Mouse (Mus musculus): ENCODE data around the gene Litaf.
A peak's percentile ranks its signal among the peaks of the same experiment; 100 is the strongest.
"Not testable (repeated sequence)": the region's sequence is repeated elsewhere in the genome, so short reads cannot be mapped to it uniquely, and the experiment has no call there.

The Litaf gene

DNA sequence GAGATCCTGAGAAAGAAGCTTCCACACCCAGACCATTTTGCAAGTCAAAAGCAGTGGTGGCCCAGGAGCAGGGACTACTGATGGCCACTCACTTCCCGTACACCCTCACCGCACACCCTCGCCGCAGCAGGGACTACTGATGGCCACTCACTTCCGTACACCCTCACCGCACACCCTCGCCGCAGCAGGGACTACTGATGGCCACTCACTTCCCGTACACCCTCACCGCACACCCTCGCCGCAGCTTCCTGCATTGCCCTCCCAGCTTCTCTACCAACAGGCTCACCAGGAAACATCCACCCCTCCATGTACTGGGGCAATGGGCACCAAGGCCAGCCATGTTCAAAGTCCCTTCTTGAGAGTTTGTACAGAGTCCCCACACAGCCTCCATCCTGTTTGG lies 107.7 kb downstream of the Litaf start:
- DNase-seq (ENCODE audit: low read depth, low spot score), result not testable (repeated sequence)

DNA sequence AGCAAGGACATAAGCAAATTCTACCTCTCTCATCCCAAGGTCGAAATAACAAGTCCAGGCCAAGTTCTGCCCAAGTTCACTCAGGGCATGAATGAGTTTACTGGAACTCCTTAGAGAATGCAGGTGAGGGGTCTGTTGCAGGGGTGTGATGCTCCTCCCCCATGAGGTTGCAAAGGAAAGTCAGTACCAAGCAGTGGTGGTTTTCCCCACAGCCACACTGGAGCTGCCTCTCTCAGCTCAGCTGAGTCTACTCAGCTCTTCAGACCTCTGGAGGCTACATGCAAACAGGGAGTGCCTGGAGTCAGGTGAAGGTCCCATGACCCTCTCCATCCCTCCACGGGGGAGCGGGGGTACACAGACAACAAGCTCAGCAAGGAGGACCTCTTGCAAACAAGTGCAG lies 108.2 kb downstream of the Litaf start:
- no peak for DNase-seq (ENCODE audit: low read depth, low spot score)

DNA sequence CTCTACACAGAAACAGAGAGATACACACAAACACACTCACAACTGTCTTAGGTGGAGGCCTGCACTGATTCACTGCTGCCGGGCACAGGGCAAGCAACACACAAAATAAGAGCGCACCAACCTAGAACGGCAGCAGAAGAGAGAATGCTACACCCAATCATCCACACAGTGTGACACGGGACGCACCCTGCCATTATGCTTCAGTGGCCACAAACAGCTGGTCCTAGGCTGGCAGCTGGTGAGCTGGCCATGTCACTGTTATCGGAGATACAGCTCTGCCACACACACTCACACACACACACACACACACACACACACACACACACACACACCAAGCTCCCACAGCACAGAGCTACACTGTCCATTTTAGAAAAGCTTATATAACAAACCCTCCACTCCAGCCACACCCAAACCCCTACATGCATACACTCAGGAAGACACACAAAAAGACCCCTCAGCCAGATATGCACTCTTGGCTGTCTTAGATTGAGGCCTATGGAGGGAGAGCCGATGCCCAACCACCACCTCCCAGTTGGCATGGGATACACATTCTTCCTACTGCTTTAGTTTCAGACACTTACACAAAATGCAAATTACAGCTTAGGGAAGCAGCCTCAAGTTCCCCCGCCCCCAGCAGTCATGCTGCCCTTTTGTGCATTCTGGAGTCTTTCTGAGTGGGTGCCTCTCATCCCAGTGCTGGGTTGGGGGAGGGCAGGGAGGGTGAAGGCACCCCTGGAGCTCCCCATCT lies 108.8 kb downstream of the Litaf start:
- peak; percentile 73 for DNase-seq (ENCODE audit: low read depth, low spot score)

DNA sequence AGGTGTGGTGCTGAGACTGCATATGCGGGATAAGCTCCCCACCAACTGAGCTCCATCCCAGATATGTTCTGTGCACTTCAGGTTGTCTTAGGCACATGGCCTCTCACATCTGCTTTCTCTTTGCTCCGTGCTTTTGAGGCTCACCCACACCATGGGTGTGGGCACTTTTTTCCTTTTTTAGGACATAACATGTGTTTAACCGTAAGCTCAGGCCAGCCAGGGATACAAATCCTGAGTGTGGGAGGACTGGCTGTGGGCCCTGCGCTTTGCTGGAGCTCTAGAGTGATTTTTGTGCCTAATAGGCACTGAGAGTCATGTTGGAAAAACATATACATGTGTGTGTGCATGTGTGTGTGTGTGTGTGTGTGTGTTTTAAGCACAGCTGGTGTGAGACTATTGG lies 110.9 kb downstream of the Litaf start:
- peak; percentile 77 for DNase-seq (ENCODE audit: low read depth, low spot score)

DNA sequence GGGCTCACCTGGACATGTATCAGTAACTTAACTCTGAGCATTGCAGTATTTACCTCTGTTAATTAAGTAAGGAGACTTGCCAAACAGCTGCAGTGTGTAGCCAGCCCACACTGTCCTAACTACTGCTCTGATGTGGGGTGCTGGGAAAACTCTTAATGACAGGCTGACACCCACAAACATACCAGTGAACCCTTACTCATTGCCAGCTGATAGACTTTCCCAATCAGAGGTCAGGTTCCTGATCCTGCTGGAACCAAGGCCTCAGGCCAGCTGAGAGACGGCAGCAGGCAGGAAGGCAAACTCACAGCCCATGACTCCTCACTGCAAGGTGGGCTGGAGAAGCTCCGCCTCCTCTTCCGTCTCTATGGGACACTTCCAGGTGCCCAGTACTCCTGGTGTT lies 113.1 kb downstream of the Litaf start:
- DNase-seq (ENCODE audit: low read depth, low spot score), result no peak

DNA sequence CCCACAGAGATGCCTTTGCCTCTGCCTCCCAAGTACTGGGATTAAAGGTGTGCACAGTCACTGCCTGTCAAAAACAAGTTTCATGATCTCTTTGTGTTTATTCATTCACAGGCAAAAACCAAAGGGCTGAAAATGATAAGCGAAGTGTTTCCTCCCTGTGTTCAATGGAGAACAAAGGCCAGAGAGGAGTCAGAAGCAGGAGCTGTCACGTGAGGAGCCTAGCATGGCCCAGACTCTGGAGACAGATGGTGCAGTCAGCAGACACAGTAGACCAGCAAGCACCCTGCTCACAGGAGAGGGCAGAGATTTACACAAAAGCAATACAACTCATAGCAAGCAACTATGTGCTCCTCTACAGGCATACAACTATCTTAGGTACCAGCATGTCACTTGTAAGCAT lies 113.9 kb downstream of the Litaf start:
- no peak for DNase-seq (ENCODE audit: low read depth, low spot score)

DNA sequence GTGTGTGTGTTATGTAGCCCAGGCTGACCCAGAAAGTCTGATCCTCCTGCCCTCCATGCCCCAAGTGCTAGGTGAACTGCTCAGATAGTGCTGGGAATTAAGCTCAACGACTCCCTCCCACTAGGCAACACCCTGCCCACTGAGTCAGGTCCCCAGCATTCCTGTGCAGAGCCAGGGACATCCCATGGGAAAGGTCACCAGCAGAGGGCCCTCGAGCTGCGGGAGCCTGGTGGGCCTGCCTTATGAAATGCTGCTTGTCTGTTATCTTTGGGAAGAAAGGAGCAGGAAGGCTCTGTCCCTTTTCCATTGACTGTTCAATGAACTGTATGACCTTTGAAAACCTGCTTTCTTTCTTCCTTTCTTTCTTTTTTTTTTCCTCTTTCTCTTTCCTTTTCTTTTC lies 114.4 kb downstream of the Litaf start:
- DNase-seq (ENCODE audit: low read depth, low spot score), result no peak

DNA sequence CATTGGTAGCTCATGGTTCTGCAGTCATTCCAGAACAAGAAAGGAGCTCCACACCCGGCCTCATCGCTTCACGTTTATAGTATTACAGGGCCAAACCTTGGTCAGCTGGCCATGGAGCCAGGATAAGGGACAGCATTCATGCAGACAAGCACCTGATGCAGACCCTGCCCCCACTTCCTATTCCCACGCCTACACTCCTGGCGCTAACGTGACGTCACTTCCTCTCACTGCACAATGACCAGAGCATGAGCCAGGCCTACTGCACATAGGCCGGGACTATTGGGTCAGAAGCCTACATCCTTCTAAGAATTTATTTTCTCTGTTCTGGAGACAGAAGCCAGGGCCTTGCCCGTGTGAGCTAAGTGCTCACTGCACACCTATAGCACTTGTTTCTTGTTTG lies 115.4 kb downstream of the Litaf start:
- DNase-seq (ENCODE audit: low read depth, low spot score), result no peak

DNA sequence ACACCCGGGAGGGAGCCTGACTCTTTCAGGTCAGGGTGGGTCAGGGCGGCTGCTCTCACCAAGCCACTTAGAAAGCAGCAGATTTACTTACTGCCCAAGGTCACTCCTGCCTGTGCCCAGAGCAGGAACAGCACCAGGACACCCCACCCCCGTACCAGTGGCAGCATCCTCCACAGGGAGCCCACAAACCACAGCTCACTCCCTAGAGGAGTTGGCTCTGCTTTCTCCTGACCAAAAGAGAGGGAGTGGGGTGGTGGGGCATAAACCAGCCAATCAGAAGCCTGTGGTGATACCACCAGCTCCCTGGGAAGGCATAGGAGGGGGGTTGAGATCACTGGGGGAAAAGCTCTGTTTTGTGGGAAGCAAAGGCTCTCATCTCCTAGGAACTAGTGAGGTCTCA lies 118.2 kb downstream of the Litaf start:
- no peak for DNase-seq (ENCODE audit: low read depth, low spot score)

DNA sequence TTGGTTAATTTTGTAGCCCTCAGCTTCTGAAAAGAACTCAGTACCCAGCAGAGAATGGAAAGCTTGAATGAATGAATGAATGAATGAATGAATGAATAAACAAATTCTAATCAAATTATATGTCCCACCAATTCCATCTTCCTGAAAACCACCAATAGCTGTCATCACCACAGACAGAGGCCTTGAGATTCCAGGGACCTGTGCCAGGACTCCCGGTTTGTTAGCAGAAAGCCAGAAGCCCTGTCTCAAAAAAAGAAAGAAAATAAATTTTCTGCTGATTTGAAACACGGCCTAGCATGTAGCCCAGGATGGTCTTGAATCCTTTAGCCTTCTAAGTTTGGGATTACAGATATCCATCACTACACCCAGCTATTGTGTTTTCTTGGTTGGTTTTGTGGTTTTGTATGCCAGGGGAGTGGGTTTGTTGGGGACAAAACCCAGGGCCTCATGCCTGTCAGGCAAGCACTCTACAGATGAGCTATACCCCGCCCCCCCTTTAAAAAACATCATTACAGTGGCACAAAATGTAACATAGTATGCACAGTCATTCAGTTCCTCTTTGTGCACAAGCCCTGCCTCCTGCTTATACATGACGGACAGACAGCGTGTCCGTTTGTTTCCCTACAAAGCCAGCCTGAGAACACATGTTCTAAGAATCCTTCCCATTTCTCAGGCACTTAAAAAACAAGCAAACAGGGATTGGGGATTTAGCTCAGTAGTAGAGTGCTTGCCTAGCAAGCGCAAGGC lies 120.4 kb downstream of the Litaf start:
- no peak for DNase-seq (ENCODE audit: low read depth, low spot score)

DNA sequence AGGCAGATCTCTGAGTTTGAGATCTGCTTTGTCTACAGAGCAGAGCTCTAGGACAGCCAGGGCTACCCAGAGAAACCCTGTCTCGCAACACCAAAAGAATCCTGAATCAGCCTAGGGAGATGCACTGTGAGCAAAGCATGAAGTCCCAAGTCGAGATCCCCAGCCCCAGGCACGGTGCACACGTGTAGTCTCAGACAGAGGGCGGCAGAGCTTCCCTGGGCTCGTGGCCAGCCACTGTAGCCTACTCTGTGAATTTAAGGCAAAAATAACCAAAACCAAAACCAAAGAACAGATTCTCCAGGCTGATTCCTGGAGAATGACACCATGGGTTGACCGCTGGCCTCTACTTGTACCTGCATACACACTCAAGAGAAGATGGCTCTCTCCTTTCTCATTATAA lies 121.4 kb downstream of the Litaf start:
- DNase-seq (ENCODE audit: low read depth, low spot score), result no peak

DNA sequence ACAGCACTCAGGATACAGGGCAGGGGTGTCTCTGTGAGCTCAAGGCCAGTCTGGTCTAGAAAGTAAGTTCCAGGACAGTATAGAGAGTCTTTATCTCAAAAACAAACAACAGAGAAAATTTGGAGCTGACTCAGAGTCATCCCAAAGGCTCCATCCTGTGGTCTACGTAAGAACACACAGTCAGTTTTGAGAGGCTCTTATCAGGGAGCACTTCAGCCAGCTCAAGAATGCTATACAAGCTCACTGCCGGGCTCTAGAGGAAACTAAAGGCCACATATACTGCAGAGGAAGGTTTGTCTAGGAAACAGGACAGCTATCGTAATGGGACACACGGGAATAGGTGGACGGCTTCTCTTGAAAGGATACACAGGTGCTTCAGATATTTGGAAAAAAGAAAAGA lies 122.7 kb downstream of the Litaf start:
- no peak for DNase-seq (ENCODE audit: low read depth, low spot score)

DNA sequence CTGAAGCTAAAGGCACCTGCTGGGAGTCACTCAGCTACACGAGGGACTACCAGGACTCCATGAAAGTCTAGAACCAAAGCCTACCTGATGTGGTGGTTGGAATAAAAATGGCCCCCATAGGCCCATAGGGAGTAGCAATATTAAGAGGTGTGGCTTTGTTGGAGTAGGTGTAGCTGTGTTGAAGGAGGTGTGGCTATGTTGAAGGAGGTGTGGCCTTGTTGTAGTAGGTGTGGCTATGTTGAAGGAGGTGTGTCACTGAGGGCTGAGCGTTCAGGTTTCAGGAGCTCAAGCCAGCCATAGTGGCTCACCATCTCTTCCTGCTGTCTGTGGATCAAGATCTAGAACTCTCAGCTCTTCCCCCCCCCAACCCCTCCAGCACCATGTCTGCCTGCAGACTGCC lies 125.3 kb downstream of the Litaf start:
- DNase-seq (ENCODE audit: low read depth, low spot score), result no peak

DNA sequence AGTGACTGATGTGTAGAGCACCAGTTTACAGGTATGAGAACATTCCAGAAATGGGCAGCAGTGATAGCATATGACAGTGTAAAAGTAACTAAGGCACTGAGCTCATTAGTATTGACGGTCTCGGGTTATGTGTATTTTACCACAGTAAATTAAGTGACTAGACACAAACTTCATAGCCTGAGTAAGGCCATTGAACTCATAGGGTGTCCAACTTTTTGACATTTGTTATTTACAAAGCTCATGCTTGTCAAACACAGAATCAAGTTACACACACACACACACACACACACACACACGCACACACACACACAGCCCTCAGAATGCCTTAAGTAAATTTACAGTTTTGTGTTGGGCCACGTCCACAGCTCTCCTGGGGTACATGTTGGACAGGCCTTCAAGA lies 126.0 kb downstream of the Litaf start:
- no peak for DNase-seq (ENCODE audit: low read depth, low spot score)

DNA sequence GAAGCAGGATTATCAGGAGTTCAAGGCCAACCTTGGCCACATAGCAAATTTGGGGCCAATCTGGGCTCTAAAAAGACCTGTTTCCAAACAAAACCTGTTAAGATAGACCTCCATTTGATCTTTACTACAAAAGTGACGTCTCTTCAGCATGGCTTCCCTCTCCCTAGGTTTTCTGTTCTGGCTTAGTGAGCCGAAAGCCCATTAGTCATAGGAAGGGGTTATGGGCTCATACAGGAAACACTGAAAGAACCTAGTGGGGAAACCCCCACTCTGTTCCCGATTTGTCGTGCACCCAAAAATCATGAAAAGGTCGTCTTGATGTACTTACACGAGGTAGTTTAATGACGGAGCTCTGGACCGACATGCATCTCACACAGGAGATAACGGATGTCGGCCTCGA lies 128.5 kb downstream of the Litaf start:
- DNase-seq (ENCODE audit: low read depth, low spot score), result no peak

DNA sequence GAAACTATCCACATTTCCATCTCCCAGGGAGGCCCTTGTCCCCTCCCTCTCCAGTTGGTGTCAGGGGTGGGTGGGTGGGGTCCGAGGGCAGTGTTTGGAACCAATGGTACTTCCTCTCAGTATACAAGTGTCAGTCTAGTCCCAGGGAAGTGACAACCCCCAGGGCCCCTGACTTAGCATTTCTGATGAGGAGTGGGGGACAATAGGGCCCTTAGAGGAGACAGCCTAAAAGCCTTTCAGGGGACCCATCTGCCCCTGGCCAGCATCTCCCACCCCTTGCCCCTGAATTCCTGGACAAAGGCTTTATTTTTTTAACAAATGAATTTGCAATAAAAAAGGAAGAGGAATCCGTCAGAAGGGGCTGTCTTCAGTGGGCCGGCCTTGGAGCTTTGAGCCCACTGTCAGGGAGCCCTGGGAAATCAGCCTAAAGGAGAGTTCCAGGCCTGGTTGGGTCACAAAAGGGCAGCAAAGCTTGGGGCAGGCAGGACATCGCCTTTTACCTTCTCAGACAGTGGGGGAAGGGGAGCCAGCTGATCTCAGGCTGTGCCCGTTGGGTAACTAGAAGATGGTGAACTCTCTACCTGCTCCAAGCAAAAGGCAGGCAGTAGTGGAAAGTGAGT lies 129.1 kb downstream of the Litaf start:
- DNase-seq (ENCODE audit: low read depth, low spot score), result no peak

DNA sequence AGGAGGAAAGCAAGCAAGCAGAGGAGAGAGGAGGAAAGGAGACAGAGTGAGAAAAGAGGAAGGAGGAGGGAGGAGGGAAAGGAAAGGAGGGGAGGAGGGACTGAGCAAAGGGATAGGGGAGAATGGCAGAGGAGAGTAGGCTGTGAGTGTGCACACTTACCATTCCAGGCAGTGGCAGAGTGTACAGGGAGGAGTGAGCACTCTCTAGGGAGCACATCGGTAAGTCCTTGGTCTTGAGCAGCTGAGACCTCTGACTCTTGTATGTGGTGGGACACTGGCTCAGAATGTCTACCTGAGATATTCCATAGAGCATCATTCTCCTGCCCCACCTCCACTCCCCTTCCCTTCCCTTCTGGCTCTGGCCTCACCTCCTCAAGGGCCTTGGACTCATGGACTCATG lies 131.9 kb downstream of the Litaf start:
- no peak for DNase-seq (ENCODE audit: low read depth, low spot score)

DNA sequence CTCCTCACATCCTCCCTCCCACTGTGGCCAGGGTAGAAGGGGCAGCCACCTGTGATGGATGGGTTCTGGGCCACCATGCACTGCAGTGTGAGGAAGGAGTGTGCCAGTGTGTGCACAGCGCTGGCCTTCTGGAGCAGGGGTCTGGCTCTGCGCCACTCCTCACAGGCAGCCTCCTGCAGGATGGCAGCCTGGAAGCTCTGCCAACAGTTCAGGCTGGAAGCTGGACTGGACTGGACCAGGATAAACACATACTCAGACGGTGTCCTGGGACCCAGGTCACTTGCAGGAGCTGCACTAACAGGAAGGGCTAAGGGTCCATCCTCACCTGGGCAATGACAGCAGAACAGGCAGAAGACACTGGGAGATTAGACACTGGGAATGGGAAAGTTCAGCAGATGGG lies 132.6 kb downstream of the Litaf start:
- no peak for DNase-seq (ENCODE audit: low read depth, low spot score)

DNA sequence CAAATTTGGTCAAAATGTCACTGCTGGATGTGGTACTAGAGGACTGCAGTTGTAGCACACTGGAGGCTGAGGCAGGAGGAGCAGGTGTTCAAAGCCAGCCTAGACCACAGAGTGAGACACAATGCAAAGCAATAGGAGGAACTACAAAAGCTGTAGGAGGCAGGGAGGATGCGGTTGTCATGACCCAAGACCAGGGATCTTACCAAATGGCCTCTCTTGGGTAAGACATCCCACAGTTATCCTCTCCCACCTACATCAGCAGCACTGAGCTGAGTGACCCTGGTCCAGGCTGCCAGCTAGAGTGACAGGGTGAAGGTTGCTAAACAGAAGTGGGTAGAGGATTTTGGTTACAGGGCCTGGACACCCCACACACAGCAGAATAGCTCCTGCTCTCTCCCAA lies 138.9 kb downstream of the Litaf start:
- no peak for DNase-seq (ENCODE audit: low read depth, low spot score)

DNA sequence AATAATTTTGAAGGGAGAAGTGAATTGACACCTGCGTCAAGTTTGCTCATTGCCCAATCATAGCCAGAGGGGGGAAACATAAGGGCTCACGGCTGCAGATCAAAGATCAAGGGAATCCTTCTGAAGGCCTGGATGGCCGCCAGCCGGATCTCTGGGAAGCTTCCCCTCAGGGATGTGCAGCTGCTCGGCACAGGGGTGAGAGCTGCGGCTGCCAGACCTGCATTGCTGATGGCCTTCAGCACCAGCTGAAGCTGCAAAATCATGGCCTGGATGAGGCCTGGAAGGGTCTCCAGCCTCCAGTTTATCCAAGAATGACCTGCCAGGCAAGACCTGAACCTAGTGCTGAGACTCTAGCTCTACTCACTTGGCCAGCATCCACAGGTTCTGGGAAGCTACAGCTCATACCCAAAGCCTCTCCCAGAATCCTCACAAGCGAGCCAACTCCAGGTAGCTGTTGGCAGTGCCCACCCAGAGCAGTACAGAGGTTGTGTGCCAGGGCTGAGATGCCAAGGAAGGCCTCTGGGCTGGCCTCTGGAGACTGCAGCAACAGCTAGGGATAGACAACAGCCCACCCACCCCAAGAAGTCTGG lies 140.3 kb downstream of the Litaf start:
- DNase-seq (ENCODE audit: low read depth, low spot score), result no peak

DNA sequence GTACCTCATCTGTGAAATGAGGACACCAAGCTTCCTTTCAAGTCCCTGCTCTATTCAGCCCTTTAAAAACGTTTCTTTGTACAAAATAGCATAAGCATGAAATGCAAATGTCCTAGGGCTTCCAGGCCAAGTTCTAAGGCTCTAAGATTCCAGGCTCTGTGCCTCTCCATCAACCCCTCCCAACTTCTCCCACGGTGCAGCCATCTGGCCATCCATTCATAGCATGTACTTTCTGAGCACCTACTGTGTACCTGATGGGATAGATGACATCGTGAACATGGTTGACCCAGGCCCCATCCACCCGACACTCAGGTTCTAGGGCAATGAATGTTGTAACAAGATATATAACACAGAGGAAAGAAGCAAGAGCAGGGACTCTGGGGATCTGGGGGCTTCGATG lies 142.4 kb downstream of the Litaf start:
- DNase-seq (ENCODE audit: low read depth, low spot score), result no peak

DNA sequence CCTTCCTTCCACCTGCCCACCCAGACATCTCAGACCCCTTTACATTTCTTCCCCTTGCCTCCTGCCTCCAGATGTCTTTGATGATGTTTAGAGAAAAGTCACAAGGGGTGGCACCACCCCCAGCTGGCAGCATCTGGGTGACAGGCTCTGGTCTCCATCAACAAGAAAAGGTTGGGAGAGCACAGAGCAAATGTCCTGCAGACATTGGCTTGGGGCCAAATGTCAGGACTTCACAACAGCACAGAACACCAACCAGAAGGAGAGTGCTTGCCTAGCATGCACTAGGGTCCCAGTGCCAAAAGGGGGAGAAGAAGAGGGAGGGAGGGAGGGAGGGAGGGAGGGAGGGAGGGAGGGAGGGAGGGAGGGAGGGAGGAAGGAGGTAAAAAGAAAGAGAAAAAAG lies 146.1 kb downstream of the Litaf start:
- no peak for DNase-seq (ENCODE audit: low read depth, low spot score)

DNA sequence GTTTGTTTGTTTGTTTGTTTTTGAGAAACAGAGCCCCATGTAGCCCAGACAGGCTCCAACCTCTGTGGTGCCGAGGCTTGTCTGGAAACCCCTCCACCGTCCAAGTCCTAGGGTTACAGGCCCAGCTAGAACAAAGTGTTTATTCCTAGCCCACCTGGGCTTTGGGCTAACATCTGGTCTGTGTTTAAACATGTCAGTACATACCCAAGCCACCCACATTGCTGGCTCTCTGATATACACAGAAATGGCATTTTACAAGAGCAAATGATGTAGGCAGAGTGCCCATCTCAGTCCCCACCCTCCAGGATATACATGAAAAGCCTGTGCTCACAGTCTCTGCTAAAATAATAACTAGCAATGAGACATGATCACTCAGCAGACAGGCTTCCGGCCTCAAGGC lies 149.7 kb downstream of the Litaf start:
- DNase-seq (ENCODE audit: low read depth, low spot score), result no peak
